Mouse (Mus musculus) hindbrain, postnatal 0 days (tissue): Measurements from ENCODE around the gene Lect2. TPM values are rescaled to one million over a fixed set of nuclear protein-coding genes. Genes with fewer than 3 reads are reported as not detected.

Experiments
- ATAC-seq: fragments of 200-750 bp; cut with Nextera tagmentation; 2 replicates; pipeline ENCODE4 v1.8.0; 2017; ENCODE audit warnings: mild to moderate bottlenecking, moderate TSS enrichment, moderate library complexity
- DNase-seq: peaks from one replicate; pipeline ENCODE4 v3.0.0-alpha.2; 2015; ENCODE audit warnings: low spot score
- H3K27ac ChIP-seq: fragments of 300-500 bp; sonication (generic); 2 replicates; pipeline ENCODE4 v1.5.1; 2014; ENCODE audit warnings: mild to moderate bottlenecking
- H3K27me3 ChIP-seq: fragments of 300-500 bp; sonication (generic); 2 replicates; pipeline ENCODE4 v1.6.1; 2014; ENCODE audit warnings: low read length, mixed read lengths; ENCODE audit not compliant: insufficient read depth
- H3K36me3 ChIP-seq: fragments of 300-500 bp; sonication (generic); 2 replicates; pipeline ENCODE4 v1.6.1; 2014; ENCODE audit warnings: low read length, mixed read lengths; ENCODE audit not compliant: insufficient read depth
- H3K4me1 ChIP-seq: fragments of 300-500 bp; sonication (generic); 2 replicates; pipeline ENCODE4 v1.6.1; 2014; ENCODE audit warnings: antibody characterized with exemption, low read length, mixed read lengths; ENCODE audit not compliant: insufficient read depth
- H3K4me2 ChIP-seq: fragments of 300-500 bp; sonication (generic); 2 replicates; pipeline ENCODE4 v1.6.1; 2014; ENCODE audit warnings: low read depth, mild to moderate bottlenecking, low read length, moderate library complexity, mixed read lengths
- H3K4me3 ChIP-seq: fragments of 300-500 bp; sonication (generic); 2 replicates; pipeline ENCODE4 v1.5.1; 2014; ENCODE audit warnings: low read length
- H3K9ac ChIP-seq: fragments of 300-500 bp; sonication (generic); replicated peaks from 2 replicates; pipeline ENCODE4 v1.6.1; 2014; ENCODE audit warnings: mild to moderate bottlenecking, low read length, moderate library complexity, mixed read lengths
- H3K9me3 ChIP-seq: fragments of 300-500 bp; sonication (generic); 2 replicates; pipeline ENCODE4 v1.6.1; 2016; ENCODE audit warnings: low read length, mixed read lengths
- CTCF ChIP-seq: IDR thresholded peaks from 2 replicates; pipeline ENCODE4 v1.5.1; 2016; ENCODE audit warnings: antibody characterized with exemption, control low read depth, low read depth
- WGBS: fragments of 180-500 bp; shearing (Covaris S2); extraction: QIAGEN DNeasy Blood & Tissue Kit; methylation state at CpG from one replicate; pipeline ENCODE4 v1.1.7; 2014; 5-methylcytosine and 5-hydroxymethylcytosine counted together
- polyA plus RNA-seq: library from polyadenylated mRNA; unstranded; fragments of >200 nt; fragmentation: Nextera tagmentation; extraction: Ambion mirVana; gene quantifications from 2 replicates; pipeline ENCODE4 v1.2.1, GENCODE M21; 2015
- total RNA-seq: library from RNA; depleted of rRNA; stranded (reverse); fragments of >200 nt; gene quantifications from 2 replicates; pipeline ENCODE4 v1.2.3, GENCODE M21; 2014; rRNA removed

Lect2 gene
- total RNA-seq (not detected in 2 replicates), polyA plus RNA-seq (0.23 TPM in 1 of 2 replicates, not detected in the other)

- WGBS = 64% methylated on average over 9 of the region's 9 CpGs
- no peak within 1 kb of the TSS for H3K4me3 ChIP-seq
- H3K9ac ChIP-seq = no peak within 1 kb of the TSS
- DNase-seq (no peak), ATAC-seq (no peak)
- H3K36me3 ChIP-seq = no peaks in the 10 kb centered on the region
- no peaks in the 10 kb centered on the region for H3K9me3 ChIP-seq
- no peaks in the 10 kb centered on the region for H3K4me1 ChIP-seq
- no peaks in the 10 kb centered on the region for H3K27me3 ChIP-seq
- no peak within 1 kb of the TSS for H3K27ac ChIP-seq
- no peak for TF ChIP-seq CTCF
- H3K4me2 ChIP-seq = no peak within 1 kb of the TSS
Measured at GRCm38 (mm10) chr13:56548401-56548800, at the start of gene Lect2. Gene Lect2, minus strand, starts transcription at chr13:56548502.

GRCm38 (mm10) chr13:56597296-56597695 is 49.0 kb upstream of the Lect2 start:
- WGBS = 51% methylated on average over 4 of the region's 4 CpGs
- ATAC-seq = no peak
- no peak for TF ChIP-seq CTCF

GRCm38 (mm10) chr13:56595246-56595645 is 46.9 kb upstream of the Lect2 start:
- ATAC-seq (no peak), DNase-seq (no peak)
- no peak overlapping the region for H3K4me3 ChIP-seq
- H3K4me1 ChIP-seq = 0 out of 2 replicates have a peak, but pooled peaks cover 9% of the 10 kb centered on the region
- H3K36me3 ChIP-seq = no peaks in the 10 kb centered on the region
- H3K9me3 ChIP-seq = no peaks in the 10 kb centered on the region
- H3K27ac ChIP-seq = no peak overlapping the region
- H3K4me2 ChIP-seq = no peak overlapping the region
- 65% methylated on average over 8 of the region's 8 CpGs for whole genome bisulfite sequencing
- no peak for TF ChIP-seq CTCF
- H3K9ac ChIP-seq = no peak overlapping the region
- no peaks in the 10 kb centered on the region for H3K27me3 ChIP-seq

More at GRCm38 (mm10) chr13:56597296-56597695, 49.0 kb upstream of the Lect2 start:
- H3K9me3 ChIP-seq = no peaks in the 10 kb centered on the region
- H3K27ac ChIP-seq = no peak overlapping the region
- no peak overlapping the region for H3K4me2 ChIP-seq
- no peaks in the 10 kb centered on the region for H3K27me3 ChIP-seq
- no peak overlapping the region for H3K4me3 ChIP-seq
- DNase-seq = peak; percentile 28
- H3K4me1 ChIP-seq = peaks cover 9% of the 10 kb centered on the region; the same call in 1 of the 2 replicates
- H3K9ac ChIP-seq = no peak overlapping the region
- H3K36me3 ChIP-seq = no peaks in the 10 kb centered on the region

GRCm38 (mm10) chr13:56593961-56594391 is 45.7 kb upstream of the Lect2 start:
- DNase-seq (peak; percentile 45), ATAC-seq (no peak)
- no peaks in the 10 kb centered on the region for H3K27me3 ChIP-seq
- no peak overlapping the region for H3K9ac ChIP-seq
- 0 out of 2 replicates have a peak, but pooled peaks cover 9% of the 10 kb centered on the region for H3K4me1 ChIP-seq
- H3K4me3 ChIP-seq = no peak overlapping the region
- no peaks in the 10 kb centered on the region for H3K36me3 ChIP-seq
- H3K27ac ChIP-seq = no peak overlapping the region
- no peak for TF ChIP-seq CTCF
- H3K9me3 ChIP-seq = no peaks in the 10 kb centered on the region
- H3K4me2 ChIP-seq = no peak overlapping the region
- 55% methylated on average over 7 of the region's 7 CpGs for WGBS

DNA sequence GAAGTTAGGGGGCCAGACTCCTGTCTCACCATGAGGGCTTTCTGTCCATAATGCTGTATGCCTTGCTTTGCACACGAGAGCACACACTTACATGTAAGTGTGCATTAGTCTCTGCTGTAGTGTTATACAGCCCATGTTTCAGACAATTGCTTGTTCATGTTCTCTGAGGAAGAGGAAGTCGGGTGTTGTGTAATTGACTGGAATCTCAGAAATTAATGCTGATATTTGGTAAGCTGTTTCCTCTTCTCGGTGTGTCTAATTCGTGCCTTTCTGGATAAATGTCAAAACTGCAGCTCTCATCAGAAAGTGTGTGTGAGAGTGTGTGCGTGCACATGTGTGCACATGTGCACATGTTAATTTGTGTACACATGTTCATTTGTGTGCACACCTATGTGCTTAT is 44.9 kb upstream of the Lect2 start:
- H3K36me3 ChIP-seq = no peaks in the 10 kb centered on the region
- WGBS = 85% methylated on average over 5 of the region's 5 CpGs
- no peaks in the 10 kb centered on the region for H3K9me3 ChIP-seq
- TF ChIP-seq CTCF = no peak
- ATAC-seq (no peak), DNase-seq (no peak)
- no peaks in the 10 kb centered on the region for H3K27me3 ChIP-seq
- H3K4me3 ChIP-seq = no peak overlapping the region
- H3K4me2 ChIP-seq = no peak overlapping the region
- no peak overlapping the region for H3K27ac ChIP-seq
- 0 out of 2 replicates have a peak, but pooled peaks cover 7% of the 10 kb centered on the region for H3K4me1 ChIP-seq
- no peak overlapping the region for H3K9ac ChIP-seq

DNA sequence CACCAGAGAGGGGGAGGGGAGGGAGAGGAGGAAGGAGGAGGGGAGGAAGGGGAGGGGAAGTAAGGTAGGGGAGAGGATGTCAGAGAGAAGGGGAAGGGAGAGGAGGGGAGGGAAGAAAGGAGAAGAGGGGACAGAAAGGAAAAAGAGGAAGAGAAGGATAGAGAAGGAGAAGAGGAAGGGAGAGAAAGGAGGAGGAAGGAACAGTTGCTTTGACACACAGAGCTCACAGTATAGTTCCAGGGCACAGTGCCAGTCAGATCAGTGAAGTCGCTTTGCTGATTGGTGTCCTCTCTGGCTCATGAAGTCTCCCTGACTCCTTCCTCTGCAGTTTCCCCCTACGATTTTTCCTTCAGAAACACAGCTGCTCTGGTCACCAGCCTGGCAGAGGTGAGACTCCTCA is 43.6 kb upstream of the Lect2 start:
- H3K4me2 ChIP-seq = no peak overlapping the region
- H3K4me1 ChIP-seq = 0 out of 2 replicates have a peak, but pooled peaks cover 5% of the 10 kb centered on the region
- WGBS = 39% methylated on average over 2 of the region's 2 CpGs
- no peaks in the 10 kb centered on the region for H3K36me3 ChIP-seq
- no peak overlapping the region for H3K4me3 ChIP-seq
- ATAC-seq (no peak), DNase-seq (no peak)
- H3K9ac ChIP-seq = no peak overlapping the region
- no peak overlapping the region for H3K27ac ChIP-seq
- no peaks in the 10 kb centered on the region for H3K27me3 ChIP-seq
- H3K9me3 ChIP-seq = no peaks in the 10 kb centered on the region
- no peak for TF ChIP-seq CTCF

- TF ChIP-seq CTCF = no peak
Measured at GRCm38 (mm10) chr13:56591191-56591590, 42.9 kb upstream of the Lect2 start.

More at GRCm38 (mm10) chr13:56591191-56591590, 42.9 kb upstream of the Lect2 start:
- DNase-seq = no peak
- Histone ChIP-seq H3K4me2 (no peak overlapping the region), H3K27me3 (no peaks in the 10 kb centered on the region), H3K4me1 (0 out of 2 replicates have a peak, but pooled peaks cover 5% of the 10 kb centered on the region), H3K9me3 (no peaks in the 10 kb centered on the region), H3K27ac (no peak overlapping the region), H3K9ac (no peak overlapping the region), H3K4me3 (no peak overlapping the region), H3K36me3 (no peaks in the 10 kb centered on the region)
- ATAC-seq = no peak
- WGBS = 90% methylated on average over 8 of the region's 8 CpGs
